Mouse (Mus musculus): ENCODE data around the gene Pde1c. TPM values are rescaled to one million over a fixed set of nuclear protein-coding genes. Genes with fewer than 3 reads are reported as not detected.

Gene Pde1c
- polyA plus RNA-seq, 1 experiment from 2014 or later, result 8.3 TPM

DNA sequence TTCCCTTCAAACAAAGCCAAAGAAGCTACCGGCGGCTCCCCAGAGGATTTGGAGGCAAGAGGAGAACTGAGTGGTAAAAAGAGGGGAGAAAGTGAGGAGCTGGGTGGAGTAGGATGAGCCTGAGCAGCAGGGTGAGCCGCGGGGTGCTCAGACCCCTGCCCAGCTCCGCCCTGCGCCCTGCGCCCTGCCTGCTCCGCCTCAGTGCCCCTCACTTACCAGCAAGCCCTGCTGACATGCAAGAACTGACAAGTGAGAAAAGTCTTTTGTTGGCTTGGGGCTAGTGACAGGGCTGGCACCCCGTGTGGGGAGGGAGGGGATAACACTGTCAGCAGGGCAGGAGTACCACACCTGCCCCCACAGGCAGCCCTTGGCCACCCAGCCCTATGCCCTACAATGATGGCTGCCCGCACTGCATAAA, 206.8 kb downstream of the Pde1c start:
- peak; percentile 89 for ATAC-seq (ENCODE audit: low FRiP score)
- Histone ChIP-seq H3K9ac (replicated peaks) (peak overlapping the region; percentile 45), H3K27me3 (replicated peaks) (no peaks in the 10 kb centered on the region), H3K9me3 (replicated peaks) (no peaks in the 10 kb centered on the region), H3K4me2 (peak overlapping the region; percentile 83), H3K4me1 (peaks cover 30% of the 10 kb centered on the region), H3K4me3 (replicated peaks) (peak overlapping the region; percentile 48), H3K27ac (replicated peaks) (peak overlapping the region; percentile 30), H3K36me3 (no peaks in the 10 kb centered on the region)
- 2% methylated on average over 10 of the region's 10 CpGs for WGBS

DNA sequence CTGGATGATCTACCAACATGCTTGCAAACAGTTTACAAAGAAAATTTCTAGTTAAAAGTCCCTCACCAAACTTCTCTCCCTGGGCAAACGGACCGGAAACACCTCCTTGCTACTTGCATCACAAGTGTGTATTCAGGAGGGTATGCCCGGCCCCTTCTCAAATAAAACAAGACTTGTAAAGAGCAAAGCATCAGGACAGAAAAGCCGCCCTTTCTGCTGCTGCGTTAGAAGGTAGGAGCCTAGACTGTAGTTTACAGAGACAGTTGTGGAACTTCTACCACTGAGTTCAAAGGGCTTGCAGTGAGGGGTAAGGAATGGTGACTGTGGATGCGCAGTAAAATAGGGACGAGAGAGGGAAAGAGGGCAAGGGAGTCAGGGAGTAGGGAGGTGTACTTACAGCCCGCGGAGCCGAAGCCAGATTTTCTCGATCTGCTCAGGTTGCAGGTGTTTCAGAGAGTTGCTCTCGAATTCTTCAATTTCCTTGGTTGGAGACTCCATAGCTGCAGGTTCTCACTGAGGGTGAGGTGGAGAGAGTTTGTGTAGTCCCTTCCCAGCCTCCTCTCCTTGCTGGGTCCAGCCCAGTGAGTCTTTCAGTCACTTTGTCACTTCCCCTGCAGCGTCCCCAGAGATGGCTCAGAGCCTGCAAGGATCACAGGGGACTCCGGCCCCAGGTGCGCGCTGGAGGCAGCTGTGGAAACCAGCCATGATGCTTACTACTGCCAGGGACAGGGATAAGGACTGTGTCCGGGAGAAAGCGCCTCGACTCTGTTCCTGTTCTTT, 207.4 kb downstream of the Pde1c start:
- H3K4me3 ChIP-seq (replicated peaks), result peak overlapping the region; percentile 48
- peaks cover 30% of the 10 kb centered on the region for H3K4me1 ChIP-seq
- H3K27ac ChIP-seq (replicated peaks), result peak overlapping the region; percentile 30
- peak; percentile 61 for ATAC-seq (ENCODE audit: low FRiP score)
- H3K36me3 ChIP-seq, result no peaks in the 10 kb centered on the region
- no peaks in the 10 kb centered on the region for H3K9me3 ChIP-seq (replicated peaks)
- peak overlapping the region; percentile 83 for H3K4me2 ChIP-seq
- H3K9ac ChIP-seq (replicated peaks), result peak overlapping the region; percentile 45
- no peaks in the 10 kb centered on the region for H3K27me3 ChIP-seq (replicated peaks)
- WGBS, result 1% methylated on average over 19 of the region's 19 CpGs

DNA sequence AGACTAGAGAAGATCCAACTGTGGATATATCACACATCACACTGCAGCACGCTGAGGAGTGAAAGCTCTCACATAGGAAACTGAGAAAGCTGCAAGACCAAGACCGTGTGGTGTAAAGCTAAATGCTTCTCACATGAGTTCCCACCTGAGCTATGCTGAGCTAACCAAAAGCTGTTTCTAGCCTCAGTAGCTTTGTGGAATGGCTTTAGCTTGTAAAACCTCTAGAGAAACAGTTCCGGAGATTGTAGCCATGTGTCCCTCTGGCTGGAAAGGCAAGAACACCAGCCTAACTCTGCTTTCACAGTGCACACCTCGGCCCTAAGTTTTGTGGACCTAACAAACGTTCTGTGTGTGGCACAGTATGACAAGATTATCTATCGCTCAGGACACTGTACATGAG, 208.8 kb downstream of the Pde1c start:
- Histone ChIP-seq H3K36me3 (no peaks in the 10 kb centered on the region), H3K4me2 (peak overlapping the region; percentile 83), H3K4me1 (peaks cover 30% of the 10 kb centered on the region), H3K9me3 (replicated peaks) (no peaks in the 10 kb centered on the region), H3K4me3 (replicated peaks) (peak overlapping the region; percentile 48), H3K27me3 (replicated peaks) (no peaks in the 10 kb centered on the region), H3K9ac (replicated peaks) (no peak overlapping the region), H3K27ac (replicated peaks) (no peak overlapping the region)
- 64% methylated on average over 6 of the region's 6 CpGs for WGBS
- ATAC-seq (ENCODE audit: low FRiP score), result no peak

DNA sequence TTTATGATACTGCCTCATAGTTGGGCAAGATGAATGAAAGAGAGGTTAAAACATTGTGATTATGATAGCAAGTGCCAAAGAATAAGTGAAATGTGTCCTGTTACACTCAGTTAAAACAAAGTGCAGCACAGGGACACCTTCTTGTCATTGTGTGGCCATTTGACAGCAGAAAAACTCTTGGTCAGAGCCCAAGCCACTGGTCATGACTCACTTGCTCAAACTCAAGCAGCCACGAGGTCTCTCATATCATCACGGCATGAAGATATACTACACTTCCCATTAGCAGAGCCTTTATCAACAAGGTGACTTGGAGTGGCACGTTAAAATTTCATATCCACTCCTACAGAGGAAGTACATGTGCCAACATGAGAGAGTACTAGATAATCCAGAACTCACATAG, 209.8 kb downstream of the Pde1c start:
- H3K9me3 ChIP-seq (replicated peaks), result no peaks in the 10 kb centered on the region
- no peaks in the 10 kb centered on the region for H3K36me3 ChIP-seq
- no peak overlapping the region for H3K9ac ChIP-seq (replicated peaks)
- H3K27ac ChIP-seq (replicated peaks), result no peak overlapping the region
- H3K4me1 ChIP-seq, result peaks cover 30% of the 10 kb centered on the region
- H3K4me3 ChIP-seq (replicated peaks), result no peak overlapping the region
- ATAC-seq (ENCODE audit: low FRiP score), result no peak
- WGBS, result 68% methylated on average over 3 of the region's 3 CpGs
- H3K27me3 ChIP-seq (replicated peaks), result no peaks in the 10 kb centered on the region
- H3K4me2 ChIP-seq, result peak overlapping the region; percentile 33

DNA sequence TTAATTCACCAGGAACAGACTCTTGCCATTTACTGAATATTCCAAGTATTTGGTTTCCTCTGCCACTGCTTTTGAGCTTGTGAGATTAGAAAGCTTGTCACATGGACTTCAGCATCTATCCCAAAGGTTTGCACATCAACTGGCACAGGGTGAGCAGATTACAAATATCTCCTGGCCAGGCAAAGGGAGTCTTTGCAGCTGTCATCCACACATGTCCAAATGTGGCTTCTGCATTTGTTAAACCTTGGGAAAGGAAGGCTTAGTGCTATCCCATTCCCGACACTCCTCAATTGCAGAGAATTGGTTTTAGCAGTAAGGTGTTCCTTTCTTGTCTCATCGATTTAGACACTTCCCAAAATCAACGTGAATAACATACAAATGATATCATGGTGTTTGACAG, 221.7 kb downstream of the Pde1c start:
- 89% methylated on average over 3 of the region's 3 CpGs for WGBS

DNA sequence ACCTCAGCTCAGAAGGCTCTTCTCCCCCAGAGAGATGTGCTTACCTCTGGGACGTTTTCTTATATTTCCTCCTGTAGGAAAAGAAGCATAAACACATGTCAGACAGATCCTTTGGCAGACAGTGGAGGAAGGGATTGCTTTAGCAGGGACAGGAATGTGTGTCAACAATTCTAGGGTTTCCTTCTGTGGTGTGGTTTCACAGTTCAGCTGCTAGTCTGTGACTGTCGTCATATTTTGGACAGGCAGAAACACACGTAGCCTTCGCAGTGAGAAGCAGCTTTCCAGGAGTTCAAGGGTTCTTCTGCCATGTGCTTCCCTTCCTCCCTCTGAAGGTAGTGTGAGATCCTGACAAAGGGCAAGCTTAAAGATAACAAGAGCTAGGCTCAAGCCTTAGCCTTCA, 223.8 kb downstream of the Pde1c start:
- H3K4me3 ChIP-seq (replicated peaks), result no peak overlapping the region
- no peak overlapping the region for H3K27ac ChIP-seq (replicated peaks)
- no peaks in the 10 kb centered on the region for H3K27me3 ChIP-seq (replicated peaks)
- H3K36me3 ChIP-seq, result no peaks in the 10 kb centered on the region
- no peak overlapping the region for H3K9ac ChIP-seq (replicated peaks)
- H3K9me3 ChIP-seq (replicated peaks), result no peaks in the 10 kb centered on the region
- ATAC-seq (ENCODE audit: low FRiP score), result no peak
- WGBS, result 79% methylated on average over 4 of the region's 4 CpGs
- 0 out of 2 replicates have a peak, but pooled peaks cover 4% of the 10 kb centered on the region for H3K4me1 ChIP-seq
- H3K4me2 ChIP-seq, result no peak overlapping the region

More for the DNA sequence above, 221.7 kb downstream of the Pde1c start:
- H3K4me1 ChIP-seq, result 0 out of 2 replicates have a peak, but pooled peaks cover 4% of the 10 kb centered on the region
- H3K27ac ChIP-seq (replicated peaks), result no peak overlapping the region
- no peak overlapping the region for H3K4me3 ChIP-seq (replicated peaks)
- H3K9me3 ChIP-seq (replicated peaks), result no peaks in the 10 kb centered on the region
- no peak for ATAC-seq (ENCODE audit: low FRiP score)
- H3K4me2 ChIP-seq, result no peak overlapping the region
- no peaks in the 10 kb centered on the region for H3K36me3 ChIP-seq
- no peaks in the 10 kb centered on the region for H3K27me3 ChIP-seq (replicated peaks)
- no peak overlapping the region for H3K9ac ChIP-seq (replicated peaks)

DNA sequence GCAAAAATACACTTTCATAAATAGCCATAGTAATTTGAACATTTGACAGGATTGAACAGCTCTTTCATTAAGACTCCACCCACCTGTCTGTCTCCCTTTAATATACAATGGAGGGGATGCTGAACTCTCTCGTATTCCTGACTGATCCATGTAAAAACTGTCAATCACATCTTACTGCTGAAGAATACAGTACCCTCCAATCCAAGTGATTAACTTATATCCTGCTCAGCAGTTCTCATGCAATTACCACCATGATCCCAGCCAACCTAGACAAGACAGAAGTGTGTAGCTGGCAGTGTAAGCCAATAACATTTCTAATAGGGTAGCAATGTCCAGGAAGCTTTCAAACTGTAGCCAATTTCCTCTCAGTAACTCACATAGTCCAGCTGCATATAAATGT, 226.9 kb downstream of the Pde1c start:
- Histone ChIP-seq H3K36me3 (no peaks in the 10 kb centered on the region), H3K4me3 (replicated peaks) (no peak overlapping the region), H3K4me1 (no peaks in the 10 kb centered on the region), H3K27ac (replicated peaks) (no peak overlapping the region), H3K4me2 (no peak overlapping the region), H3K9ac (replicated peaks) (no peak overlapping the region), H3K27me3 (replicated peaks) (no peaks in the 10 kb centered on the region), H3K9me3 (replicated peaks) (no peaks in the 10 kb centered on the region)
- 63% methylated on average over 1 of the region's 1 CpGs for WGBS
- no peak for ATAC-seq (ENCODE audit: low FRiP score)

DNA sequence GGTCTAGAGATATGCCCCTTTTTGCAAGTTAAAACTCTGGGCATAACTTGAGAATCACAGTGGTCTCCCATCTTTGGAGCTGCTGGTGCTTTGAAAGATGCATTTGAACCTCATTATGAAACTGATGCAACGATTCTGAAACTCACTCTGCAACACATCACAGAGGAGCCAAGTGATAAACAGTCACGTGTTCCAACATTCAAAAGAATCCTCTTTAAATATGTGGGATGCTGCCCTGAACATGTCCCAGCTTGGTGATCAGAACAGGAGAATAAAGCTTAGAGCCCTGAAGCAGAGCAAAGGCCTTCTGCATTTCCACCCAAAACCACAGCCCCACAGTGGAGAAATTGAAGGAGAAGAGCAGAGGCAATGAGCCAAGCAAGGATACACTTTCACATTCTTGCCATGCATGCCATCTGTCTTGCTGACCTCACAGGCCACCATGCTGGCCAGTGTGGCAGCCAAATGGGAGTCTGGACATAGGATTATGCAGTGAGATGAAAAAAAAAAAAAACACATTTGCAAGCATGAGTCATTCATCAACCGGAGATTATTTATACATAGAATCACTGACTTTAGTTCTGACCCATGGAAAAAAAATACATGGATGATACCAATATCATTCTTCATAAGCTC, 233.0 kb downstream of the Pde1c start:
- ATAC-seq (ENCODE audit: low FRiP score), result no peak
- no peaks in the 10 kb centered on the region for H3K36me3 ChIP-seq
- H3K4me1 ChIP-seq, result no peaks in the 10 kb centered on the region
- no peak overlapping the region for H3K9ac ChIP-seq (replicated peaks)
- no peak overlapping the region for H3K4me2 ChIP-seq
- no peaks in the 10 kb centered on the region for H3K9me3 ChIP-seq (replicated peaks)
- H3K4me3 ChIP-seq (replicated peaks), result no peak overlapping the region
- 88% methylated on average over 3 of the region's 3 CpGs for WGBS
- no peaks in the 10 kb centered on the region for H3K27me3 ChIP-seq (replicated peaks)
- H3K27ac ChIP-seq (replicated peaks), result no peak overlapping the region

DNA sequence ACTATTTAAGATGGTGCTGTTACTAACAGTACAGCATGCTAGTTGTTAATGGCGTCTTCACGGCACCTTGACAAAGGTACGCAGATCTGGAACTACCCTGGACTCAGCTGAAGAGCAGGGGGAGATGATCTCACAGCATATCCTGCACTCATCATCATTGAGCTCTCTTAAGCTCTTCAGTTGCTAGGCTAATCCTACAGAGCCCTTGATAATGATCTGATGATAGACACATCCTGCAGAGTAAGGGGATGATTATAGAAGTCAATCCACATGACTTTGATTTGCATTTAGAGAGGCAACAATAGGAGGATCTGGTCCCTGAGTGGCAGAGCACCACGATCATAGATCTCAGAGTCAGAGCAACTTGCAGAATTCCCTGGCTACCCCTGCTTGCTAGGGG, 236.8 kb downstream of the Pde1c start:
- ATAC-seq (ENCODE audit: low FRiP score), result no peak
- H3K9ac ChIP-seq (replicated peaks), result no peak overlapping the region
- H3K27ac ChIP-seq (replicated peaks), result no peak overlapping the region
- no peaks in the 10 kb centered on the region for H3K9me3 ChIP-seq (replicated peaks)
- WGBS, result 82% methylated on average over 4 of the region's 4 CpGs
- 0 out of 2 replicates have a peak, but pooled peaks cover 10% of the 10 kb centered on the region for H3K4me1 ChIP-seq
- H3K36me3 ChIP-seq, result no peaks in the 10 kb centered on the region
- no peak overlapping the region for H3K4me3 ChIP-seq (replicated peaks)
- no peak overlapping the region for H3K4me2 ChIP-seq
- H3K27me3 ChIP-seq (replicated peaks), result no peaks in the 10 kb centered on the region

DNA sequence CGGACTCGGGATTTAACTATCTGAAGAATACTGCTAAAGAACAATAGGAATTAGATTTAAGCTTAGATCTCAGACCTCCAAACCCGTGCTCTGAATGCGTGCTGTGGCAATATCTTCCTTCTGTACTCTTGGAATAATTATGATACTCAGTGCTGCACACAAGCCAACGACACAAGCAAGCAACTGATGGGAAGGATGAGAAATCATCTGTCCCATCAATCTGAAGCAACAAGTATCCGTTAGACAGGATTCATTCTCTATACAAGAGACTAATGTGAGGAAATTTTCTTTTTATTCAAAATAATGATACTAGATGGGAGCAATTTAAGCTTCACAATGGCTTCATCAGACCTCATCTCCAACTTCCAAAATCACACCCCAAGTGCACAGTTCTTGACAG, 237.5 kb downstream of the Pde1c start:
- H3K27ac ChIP-seq (replicated peaks), result no peak overlapping the region
- H3K27me3 ChIP-seq (replicated peaks), result no peaks in the 10 kb centered on the region
- H3K36me3 ChIP-seq, result no peaks in the 10 kb centered on the region
- H3K4me2 ChIP-seq, result no peak overlapping the region
- H3K4me3 ChIP-seq (replicated peaks), result no peak overlapping the region
- ATAC-seq (ENCODE audit: low FRiP score), result no peak
- no peaks in the 10 kb centered on the region for H3K9me3 ChIP-seq (replicated peaks)
- 91% methylated on average over 6 of the region's 6 CpGs for WGBS
- H3K9ac ChIP-seq (replicated peaks), result no peak overlapping the region
- H3K4me1 ChIP-seq, result 0 out of 2 replicates have a peak, but pooled peaks cover 10% of the 10 kb centered on the region

DNA sequence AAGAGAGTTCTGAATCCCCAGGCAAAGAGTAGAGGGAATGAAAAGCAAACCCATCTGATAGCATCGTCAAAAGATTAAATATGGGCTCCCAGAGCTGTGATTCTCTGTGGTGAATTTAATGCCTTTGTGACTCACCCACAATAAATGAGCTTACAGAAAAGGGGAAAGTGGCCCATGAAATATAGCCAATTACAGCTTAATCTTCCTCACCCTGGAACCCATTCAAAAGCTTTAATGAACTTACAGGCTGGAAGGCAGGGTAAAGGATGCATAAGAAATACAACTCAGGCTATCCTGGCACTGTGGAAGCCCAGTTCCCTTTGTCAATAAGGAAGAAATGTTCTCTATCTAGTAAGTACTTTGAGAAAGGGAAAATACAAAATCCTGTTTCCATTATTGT, 240.8 kb downstream of the Pde1c start:
- H3K9ac ChIP-seq (replicated peaks), result no peak overlapping the region
- ATAC-seq (ENCODE audit: low FRiP score), result peak; percentile 73
- H3K36me3 ChIP-seq, result no peaks in the 10 kb centered on the region
- no peak overlapping the region for H3K4me2 ChIP-seq
- 0 out of 2 replicates have a peak, but pooled peaks cover 10% of the 10 kb centered on the region for H3K4me1 ChIP-seq
- H3K4me3 ChIP-seq (replicated peaks), result no peak overlapping the region
- H3K9me3 ChIP-seq (replicated peaks), result no peaks in the 10 kb centered on the region
- WGBS, result 15% methylated on average over 1 of the region's 1 CpGs
- no peaks in the 10 kb centered on the region for H3K27me3 ChIP-seq (replicated peaks)
- H3K27ac ChIP-seq (replicated peaks), result no peak overlapping the region

DNA sequence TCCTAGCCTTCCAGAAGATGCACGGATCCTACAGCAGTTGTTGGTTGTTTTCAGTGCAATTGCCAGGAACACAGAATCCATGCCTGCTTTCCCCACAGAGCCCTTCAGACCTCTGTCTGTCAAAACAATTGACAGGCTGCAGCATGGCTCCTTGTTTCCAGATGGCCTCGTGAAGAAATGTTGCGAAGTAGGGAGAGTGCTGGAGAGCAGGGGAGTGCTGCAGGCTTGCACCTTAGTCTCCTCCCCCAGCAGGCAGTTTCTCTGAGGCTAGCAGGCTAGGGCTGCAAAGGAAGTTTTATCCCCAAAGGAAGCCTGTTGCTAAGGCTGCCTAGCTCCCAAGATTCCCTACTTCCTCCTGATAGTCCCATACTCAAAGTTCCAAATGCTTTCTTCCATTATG, 246.1 kb downstream of the Pde1c start:
- Histone ChIP-seq H3K27ac (replicated peaks) (no peak overlapping the region), H3K36me3 (no peaks in the 10 kb centered on the region), H3K4me2 (no peak overlapping the region), H3K27me3 (replicated peaks) (no peaks in the 10 kb centered on the region), H3K4me1 (0 out of 2 replicates have a peak, but pooled peaks cover 3% of the 10 kb centered on the region), H3K9ac (replicated peaks) (no peak overlapping the region), H3K9me3 (replicated peaks) (no peaks in the 10 kb centered on the region), H3K4me3 (replicated peaks) (no peak overlapping the region)
- 30% methylated on average over 3 of the region's 3 CpGs for WGBS
- no peak for ATAC-seq (ENCODE audit: low FRiP score)

Measured in neural tube, embryonic 15.5 days (tissue).